Mouse (Mus musculus): ENCODE results near the gene Il10. TPM values are rescaled to one million over a fixed set of nuclear protein-coding genes. Genes with fewer than 3 reads are reported as not detected.
"Not testable (repeated sequence)": the region's sequence is repeated elsewhere in the genome, so short reads cannot be mapped to it uniquely, and the experiment has no call there.

Il10 gene
- polyA plus RNA-seq, 1 experiment from 2014 or later = 0.16 TPM

GRCm38 (mm10) chr1:131013926-131014325 lies 5.7 kb upstream of the Il10 start:
- no peaks in the 10 kb centered on the region for H3K4me1 ChIP-seq (replicated peaks; ENCODE audit: control insufficient read depth, insufficient read depth, low read length)
- no peak overlapping the region for H3K27ac ChIP-seq (ENCODE audit: low read length)
- H3K9me3 ChIP-seq (ENCODE audit: control insufficient read depth, low read length) = no peaks in the 10 kb centered on the region
- no peaks in the 10 kb centered on the region for H3K27me3 ChIP-seq (replicated peaks; ENCODE audit: control insufficient read depth, insufficient read depth, low read length)
- ATAC-seq = no peak
- no peak overlapping the region for H3K4me2 ChIP-seq (ENCODE audit: low read length)
- no peak overlapping the region for H3K9ac ChIP-seq (replicated peaks; ENCODE audit: low read depth, low read length)
- H3K4me3 ChIP-seq (replicated peaks; ENCODE audit: low read length) = no peak overlapping the region
- 94% methylated on average over 5 of the region's 5 CpGs for WGBS
- no peaks in the 10 kb centered on the region for H3K36me3 ChIP-seq (ENCODE audit: control insufficient read depth, insufficient read depth)

- Histone ChIP-seq H3K4me3 (replicated peaks; ENCODE audit: low read length) (no peak overlapping the region), H3K36me3 (ENCODE audit: control insufficient read depth, insufficient read depth) (no peaks in the 10 kb centered on the region), H3K27me3 (replicated peaks; ENCODE audit: control insufficient read depth, insufficient read depth, low read length) (no peaks in the 10 kb centered on the region), H3K9me3 (ENCODE audit: control insufficient read depth, low read length) (no peaks in the 10 kb centered on the region), H3K4me2 (ENCODE audit: low read length) (no peak overlapping the region), H3K4me1 (replicated peaks; ENCODE audit: control insufficient read depth, insufficient read depth, low read length) (no peaks in the 10 kb centered on the region), H3K27ac (ENCODE audit: low read length) (no peak overlapping the region), H3K9ac (replicated peaks; ENCODE audit: low read depth, low read length) (no peak overlapping the region)
- 93% methylated on average over 6 of the region's 6 CpGs for WGBS
- ATAC-seq = no peak
These were observed 4.4 kb upstream of the Il10 start for GRCm38 (mm10) chr1:131015281-131015680.

- Histone ChIP-seq H3K9ac (replicated peaks; ENCODE audit: low read depth, low read length) (no peak overlapping the region), H3K4me1 (replicated peaks; ENCODE audit: control insufficient read depth, insufficient read depth, low read length) (no peaks in the 10 kb centered on the region), H3K4me3 (replicated peaks; ENCODE audit: low read length) (no peak overlapping the region), H3K4me2 (ENCODE audit: low read length) (no peak overlapping the region), H3K27me3 (replicated peaks; ENCODE audit: control insufficient read depth, insufficient read depth, low read length) (no peaks in the 10 kb centered on the region), H3K27ac (ENCODE audit: low read length) (no peak overlapping the region), H3K36me3 (ENCODE audit: control insufficient read depth, insufficient read depth) (no peaks in the 10 kb centered on the region), H3K9me3 (ENCODE audit: control insufficient read depth, low read length) (no peaks in the 10 kb centered on the region)
- WGBS = 91% methylated on average over 7 of the region's 7 CpGs
- ATAC-seq = no peak
These were observed 3.8 kb upstream of the Il10 start for GRCm38 (mm10) chr1:131015879-131016278.

- Histone ChIP-seq H3K27me3 (replicated peaks; ENCODE audit: control insufficient read depth, insufficient read depth, low read length) (no peaks in the 10 kb centered on the region), H3K4me1 (replicated peaks; ENCODE audit: control insufficient read depth, insufficient read depth, low read length) (no peaks in the 10 kb centered on the region), H3K36me3 (ENCODE audit: control insufficient read depth, insufficient read depth) (no peaks in the 10 kb centered on the region), H3K27ac (ENCODE audit: low read length) (no peak overlapping the region), H3K4me2 (ENCODE audit: low read length) (no peak overlapping the region), H3K9ac (replicated peaks; ENCODE audit: low read depth, low read length) (no peak overlapping the region), H3K9me3 (ENCODE audit: control insufficient read depth, low read length) (no peaks in the 10 kb centered on the region), H3K4me3 (replicated peaks; ENCODE audit: low read length) (no peak overlapping the region)
- no peak for ATAC-seq
- 51% methylated on average over 12 of the region's 12 CpGs for WGBS
These were observed 1.0 kb downstream of the Il10 start for GRCm38 (mm10) chr1:131020425-131021310.

DNA sequence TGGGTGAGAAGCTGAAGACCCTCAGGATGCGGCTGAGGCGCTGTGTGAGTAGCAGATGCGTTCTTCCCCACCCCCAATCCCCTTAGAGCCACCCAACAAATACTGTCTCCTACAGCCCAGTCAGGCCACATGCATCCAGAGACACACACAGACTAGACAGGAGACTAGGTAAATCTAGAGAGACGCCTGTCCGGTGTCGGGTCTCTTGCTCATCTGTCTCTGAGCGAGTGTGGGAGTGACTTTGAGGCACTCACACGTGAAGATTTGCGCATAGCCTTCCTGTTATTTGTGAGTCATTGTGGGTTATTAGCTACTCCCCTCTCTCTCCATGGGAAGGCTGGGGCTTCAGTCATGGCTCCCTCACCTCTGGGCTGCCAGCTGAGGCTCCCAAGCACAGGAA lies 1.8 kb downstream of the Il10 start:
- Histone ChIP-seq H3K27ac (ENCODE audit: low read length) (no peak overlapping the region), H3K4me3 (replicated peaks; ENCODE audit: low read length) (no peak overlapping the region), H3K36me3 (ENCODE audit: control insufficient read depth, insufficient read depth) (no peaks in the 10 kb centered on the region), H3K9ac (replicated peaks; ENCODE audit: low read depth, low read length) (no peak overlapping the region), H3K27me3 (replicated peaks; ENCODE audit: control insufficient read depth, insufficient read depth, low read length) (no peaks in the 10 kb centered on the region), H3K4me2 (ENCODE audit: low read length) (no peak overlapping the region), H3K4me1 (replicated peaks; ENCODE audit: control insufficient read depth, insufficient read depth, low read length) (no peaks in the 10 kb centered on the region), H3K9me3 (ENCODE audit: control insufficient read depth, low read length) (no peaks in the 10 kb centered on the region)
- no peak for ATAC-seq
- WGBS = 78% methylated on average over 9 of the region's 9 CpGs

DNA sequence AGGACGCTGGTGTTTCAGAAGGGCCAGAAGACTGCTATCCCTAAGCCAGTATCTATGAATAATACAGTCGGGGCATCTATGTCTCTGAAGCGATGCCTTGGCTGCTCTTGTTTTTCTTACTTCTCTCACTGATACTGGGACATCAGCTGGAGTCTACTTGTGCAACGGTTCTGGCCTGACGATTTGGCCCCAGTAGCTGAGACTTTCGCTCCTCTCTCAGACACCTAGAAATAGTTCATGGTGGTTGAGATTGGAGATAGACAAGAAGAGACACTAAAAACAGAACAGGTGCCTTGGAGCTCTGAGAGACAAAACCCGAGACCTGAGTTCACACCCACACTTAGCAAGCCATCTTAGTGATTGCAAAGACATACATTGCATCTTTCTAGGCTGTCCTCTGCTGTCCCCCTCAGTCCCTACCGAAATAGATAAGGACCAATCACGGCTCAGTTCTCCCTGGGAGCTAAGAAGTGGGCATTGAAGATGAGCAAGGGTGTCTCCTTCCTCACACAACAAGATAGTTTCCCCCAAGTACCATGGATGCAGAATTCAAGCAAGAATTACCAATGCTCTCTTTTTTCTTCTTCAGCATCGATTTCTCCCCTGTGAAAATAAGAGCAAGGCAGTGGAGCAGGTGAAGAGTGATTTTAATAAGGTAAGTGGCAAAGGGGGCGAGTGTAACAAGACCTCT lies 2.4 kb downstream of the Il10 start:
- H3K36me3 ChIP-seq (ENCODE audit: control insufficient read depth, insufficient read depth) = no peaks in the 10 kb centered on the region

DNA sequence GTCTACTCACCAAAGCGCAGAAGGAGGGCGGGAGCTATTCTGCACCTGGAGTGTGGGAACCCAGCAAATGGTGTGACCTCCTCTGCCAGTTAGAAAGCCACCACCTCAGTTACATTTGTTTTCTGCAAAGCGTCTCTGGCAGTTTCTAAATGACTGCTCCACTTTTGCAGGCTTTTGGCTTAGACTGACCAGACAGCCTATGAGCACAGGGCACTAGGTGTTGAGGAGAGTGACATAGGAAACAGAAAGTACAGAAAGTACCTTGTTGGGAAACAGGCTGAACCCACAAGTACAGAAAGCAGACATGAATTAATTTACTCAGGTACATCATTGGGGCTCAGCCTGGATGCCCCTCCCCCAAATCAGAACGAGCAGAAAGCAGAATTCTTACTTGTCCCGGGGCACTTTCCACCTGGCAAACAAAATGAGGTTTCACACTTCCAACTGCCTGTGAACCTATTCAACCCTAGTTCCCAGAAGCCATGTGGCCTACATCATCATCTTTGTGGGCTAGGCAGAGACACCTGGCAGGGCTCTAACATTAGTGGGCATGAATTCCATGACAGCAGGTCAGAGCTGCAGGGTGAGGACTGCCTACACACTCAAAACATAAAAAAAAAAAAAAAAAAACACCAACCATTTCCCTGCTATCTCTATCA lies 3.1 kb downstream of the Il10 start:
- WGBS = 72% methylated on average over 5 of the region's 5 CpGs
- no peak overlapping the region for H3K4me2 ChIP-seq (ENCODE audit: low read length)
- H3K27me3 ChIP-seq (replicated peaks; ENCODE audit: control insufficient read depth, insufficient read depth, low read length) = no peaks in the 10 kb centered on the region
- no peak overlapping the region for H3K27ac ChIP-seq (ENCODE audit: low read length)
- no peak overlapping the region for H3K4me3 ChIP-seq (replicated peaks; ENCODE audit: low read length)
- H3K9ac ChIP-seq (replicated peaks; ENCODE audit: low read depth, low read length) = no peak overlapping the region
- ATAC-seq = no peak
- H3K4me1 ChIP-seq (replicated peaks; ENCODE audit: control insufficient read depth, insufficient read depth, low read length) = no peaks in the 10 kb centered on the region
- H3K9me3 ChIP-seq (ENCODE audit: control insufficient read depth, low read length) = no peaks in the 10 kb centered on the region
- no peaks in the 10 kb centered on the region for H3K36me3 ChIP-seq (ENCODE audit: control insufficient read depth, insufficient read depth)

More for the DNA sequence above, 2.4 kb downstream of the Il10 start:
- no peaks in the 10 kb centered on the region for H3K27me3 ChIP-seq (replicated peaks; ENCODE audit: control insufficient read depth, insufficient read depth, low read length)
- H3K27ac ChIP-seq (ENCODE audit: low read length) = no peak overlapping the region
- 82% methylated on average over 11 of the region's 11 CpGs for WGBS
- H3K9me3 ChIP-seq (ENCODE audit: control insufficient read depth, low read length) = no peaks in the 10 kb centered on the region
- H3K4me3 ChIP-seq (replicated peaks; ENCODE audit: low read length) = no peak overlapping the region
- no peak overlapping the region for H3K9ac ChIP-seq (replicated peaks; ENCODE audit: low read depth, low read length)
- no peak for ATAC-seq
- no peak overlapping the region for H3K4me2 ChIP-seq (ENCODE audit: low read length)
- no peaks in the 10 kb centered on the region for H3K4me1 ChIP-seq (replicated peaks; ENCODE audit: control insufficient read depth, insufficient read depth, low read length)

- not testable (repeated sequence) for H3K9ac ChIP-seq (replicated peaks; ENCODE audit: low read depth, low read length); H3K36me3 ChIP-seq (ENCODE audit: control insufficient read depth, insufficient read depth); H3K4me3 ChIP-seq (replicated peaks; ENCODE audit: low read length); H3K4me2 ChIP-seq (ENCODE audit: low read length); H3K27ac ChIP-seq (ENCODE audit: low read length); H3K4me1 ChIP-seq (replicated peaks; ENCODE audit: control insufficient read depth, insufficient read depth, low read length); H3K9me3 ChIP-seq (ENCODE audit: control insufficient read depth, low read length); ATAC-seq; H3K27me3 ChIP-seq (replicated peaks; ENCODE audit: control insufficient read depth, insufficient read depth, low read length)
- WGBS = 93% methylated on average over 4 of the region's 4 CpGs
These were observed 3.7 kb downstream of the Il10 start for GRCm38 (mm10) chr1:131023250-131023858.
